Mouse (Mus musculus): ENCODE data around the gene H2-T23. TPM values are rescaled to one million over a fixed set of nuclear protein-coding genes. Genes with fewer than 3 reads are reported as not detected.

The H2-T23 gene
- total and polyA plus RNA-seq, 3 experiments = 12.2 to 18.3 TPM; not detected in 1

GRCm38 (mm10) chr17:36022098-36022497 is 10.6 kb downstream of the H2-T23 start:
- H3K9me3 ChIP-seq (replicated peaks; ENCODE audit: insufficient read depth, low read length) = no peaks in the 10 kb centered on the region
- peaks cover under 1 to 67% of the 10 kb centered on the region in 2 experiments for H3K36me3 ChIP-seq (ENCODE audit: control insufficient read depth in 1 of 2, insufficient read depth in 2 of 2, low read length in 2 of 2)
- H3K4me1 ChIP-seq (ENCODE audit: control insufficient read depth in 1 of 2, insufficient read depth in 2 of 2, low read length in 2 of 2) = peaks cover 39 to 55% of the 10 kb centered on the region in 2 experiments
- no peaks in the 10 kb centered on the region for H3K27me3 ChIP-seq (ENCODE audit: control insufficient read depth in 1 of 2, insufficient read depth in 2 of 2, low read length in 2 of 2)
- H3K79me2 ChIP-seq (ENCODE audit: control insufficient read depth, insufficient read depth, low read length, poor library complexity) = peaks cover 74% of the 10 kb centered on the region
- peak overlapping the region; percentile 97 for H3K27ac ChIP-seq (ENCODE audit: control insufficient read depth, low read depth, low read length)
- DNase-seq (ENCODE audit: low read depth, low spot score) = peak; percentile 26
- TF ChIP-seq GATA1 (IDR thresholded peaks at IDR 0.05; ENCODE audit: low read depth, low read length) (no peak), MXI1 (IDR thresholded peaks at IDR 0.05; ENCODE audit: low read depth, low read length) (0 out of 2 replicates have a peak, but pooled peaks have one; percentile 31), USF1 (IDR thresholded peaks at IDR 0.05; ENCODE audit: low read depth, low read length) (no peak), RCOR1 (IDR thresholded peaks at IDR 0.05; ENCODE audit: low read depth, low read length) (no peak), ZKSCAN1 (IDR thresholded peaks at IDR 0.05; ENCODE audit: low read depth, low read length) (no peak), MYC (IDR thresholded peaks at IDR 0.05; ENCODE audit: low read depth, low read length) (no peak), SIN3A (IDR thresholded peaks at IDR 0.05; ENCODE audit: low read length) (peak; percentile 29; the same call in 1 of the 2 replicates)
- no peak overlapping the region for H3K4me3 ChIP-seq (ENCODE audit: control insufficient read depth in 1 of 2, insufficient read depth in 1 of 2, low read depth in 2 of 2, low read length in 2 of 2)
- no peak overlapping the region for H3K9ac ChIP-seq (ENCODE audit: control insufficient read depth, low read depth, low read length, poor library complexity, severe bottlenecking)

- TF ChIP-seq MAX (IDR thresholded peaks at IDR 0.05; ENCODE audit: low read length) (no peak), TAL1 (IDR thresholded peaks at IDR 0.05; ENCODE audit: low read length) (peak; percentile 40), EP300 (IDR thresholded peaks at IDR 0.05; ENCODE audit: low read depth in 1 of 2, low read length in 2 of 2) (no peak), MYC (IDR thresholded peaks at IDR 0.05; ENCODE audit: low read depth, low read length) (no peak), NELFE (IDR thresholded peaks at IDR 0.05; ENCODE audit: low read depth, low read length) (no peak), TCF12 (IDR thresholded peaks at IDR 0.05; ENCODE audit: low read depth, low read length) (peak; percentile 28; the same call in 1 of the 2 replicates), USF2 (IDR thresholded peaks at IDR 0.05; ENCODE audit: borderline replicate concordance in 1 of 2, insufficient read depth in 1 of 2, low read depth in 1 of 2, low read length in 2 of 2) (no peak), CHD1 (IDR thresholded peaks at IDR 0.05; ENCODE audit: low read depth, low read length) (0 out of 2 replicates have a peak, but pooled peaks have one; percentile 51)
- DNase-seq (ENCODE audit: low read depth, low spot score) = no peak
- Histone ChIP-seq H3K9me3 (replicated peaks; ENCODE audit: insufficient read depth, low read length) (no peaks in the 10 kb centered on the region), H3K4me3 (ENCODE audit: control insufficient read depth in 1 of 2, insufficient read depth in 1 of 2, low read depth in 2 of 2, low read length in 2 of 2) (peak overlapping the region; percentile 42), H3K27ac (ENCODE audit: control insufficient read depth, low read depth, low read length) (peak overlapping the region; percentile 97), H3K9ac (ENCODE audit: control insufficient read depth, low read depth, low read length, poor library complexity, severe bottlenecking) (peak overlapping the region; percentile 47), H3K79me2 (ENCODE audit: control insufficient read depth, insufficient read depth, low read length, poor library complexity) (peaks cover 76% of the 10 kb centered on the region), H3K36me3 (ENCODE audit: control insufficient read depth in 1 of 2, insufficient read depth in 2 of 2, low read length in 2 of 2) (peaks cover 6 to 72% of the 10 kb centered on the region in 2 experiments), H3K27me3 (ENCODE audit: control insufficient read depth in 1 of 2, insufficient read depth in 2 of 2, low read length in 2 of 2) (no peaks in the 10 kb centered on the region), H3K4me1 (ENCODE audit: control insufficient read depth in 1 of 2, insufficient read depth in 2 of 2, low read length in 2 of 2) (peaks cover 39 to 62% of the 10 kb centered on the region in 2 experiments)
Measured at GRCm38 (mm10) chr17:36021309-36021708, 11.3 kb downstream of the H2-T23 start.

Measured in MEL (cell line).